Mouse (Mus musculus): Measurements from ENCODE around the gene Ccdc106.

DNA sequence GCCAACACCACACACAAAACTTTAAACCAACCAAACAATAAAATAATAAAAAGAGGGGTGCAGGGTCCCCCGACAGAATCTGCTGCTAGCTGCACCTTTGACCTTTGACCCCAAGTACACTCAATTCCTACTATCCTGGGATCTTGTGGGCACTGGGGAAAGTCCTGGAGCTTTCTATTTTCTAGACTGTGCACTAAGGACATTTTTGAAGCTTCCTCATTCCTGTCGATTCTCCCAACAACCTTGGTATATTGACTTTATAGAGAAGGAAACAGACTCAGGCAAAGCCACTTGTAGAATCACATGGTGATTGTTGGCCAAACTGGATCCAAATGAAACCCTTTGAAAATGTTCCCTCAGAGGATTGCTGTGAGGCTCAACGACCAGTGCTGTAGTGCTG, 4.3 kb upstream of the Ccdc106 start:
- no peak for TF ChIP-seq CTCF (IDR thresholded peaks at IDR 0.05; ENCODE audit: control insufficient read depth, insufficient read depth, insufficient read length)
- TF ChIP-seq MYOD1 (IDR thresholded peaks at IDR 0.05; ENCODE audit: control insufficient read depth, insufficient read length, low read depth), result no peak
- TF ChIP-seq MYOG (IDR thresholded peaks at IDR 0.05; ENCODE audit: control insufficient read depth, extremely low read depth, insufficient read length), result no peak
- TF ChIP-seq MAX (IDR thresholded peaks at IDR 0.05), result no peak
- no peak for TF ChIP-seq USF1 (IDR thresholded peaks at IDR 0.05; ENCODE audit: low read depth)
